Mouse (Mus musculus): ENCODE results near the gene Stab2.
A peak's percentile ranks its signal among the peaks of the same experiment; 100 is the strongest.

The Stab2 gene

DNA sequence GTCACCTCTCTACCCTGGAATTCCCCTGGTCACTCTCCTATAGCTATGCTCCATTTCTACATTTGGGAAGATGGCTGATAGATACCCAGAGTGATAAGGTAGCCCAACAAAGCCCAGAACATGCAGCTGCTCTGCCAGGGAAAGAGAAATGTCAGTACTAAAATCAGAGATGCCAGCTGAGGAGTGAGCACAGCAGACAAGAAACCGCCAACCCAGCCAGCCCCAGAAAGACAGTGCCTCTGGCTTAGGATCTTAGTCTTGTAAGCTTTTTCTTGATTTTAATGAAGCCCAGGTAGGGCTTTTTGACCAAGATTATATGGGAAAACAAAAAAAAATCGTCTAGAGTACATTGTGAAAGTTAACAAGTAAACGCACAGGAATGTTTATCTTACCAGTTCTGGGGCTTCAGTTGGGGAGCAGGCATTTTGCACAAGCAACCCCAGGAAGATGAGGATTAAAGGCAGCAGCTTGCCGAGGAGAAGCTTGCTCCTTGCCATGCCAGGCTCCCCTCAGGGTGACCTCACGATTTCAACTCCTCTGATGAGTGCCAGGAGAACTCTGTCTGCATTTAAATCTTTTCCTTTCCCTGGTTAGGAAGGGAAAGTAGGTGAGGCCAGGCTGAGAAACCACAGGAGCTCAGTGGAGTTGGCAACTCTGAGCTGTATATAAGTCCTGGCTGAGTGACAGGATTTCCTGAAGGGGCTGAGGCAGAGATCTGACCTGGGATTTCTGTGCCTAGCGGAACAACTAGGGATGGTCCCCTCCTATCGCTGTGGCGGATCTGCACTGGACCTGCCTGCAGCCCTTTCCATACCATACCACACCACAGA is at the start of gene Stab2:
Gene Stab2, minus strand, starts transcription at position 641 of the 830 bp plus-strand sequence.
- no peak for DNase-seq

DNA sequence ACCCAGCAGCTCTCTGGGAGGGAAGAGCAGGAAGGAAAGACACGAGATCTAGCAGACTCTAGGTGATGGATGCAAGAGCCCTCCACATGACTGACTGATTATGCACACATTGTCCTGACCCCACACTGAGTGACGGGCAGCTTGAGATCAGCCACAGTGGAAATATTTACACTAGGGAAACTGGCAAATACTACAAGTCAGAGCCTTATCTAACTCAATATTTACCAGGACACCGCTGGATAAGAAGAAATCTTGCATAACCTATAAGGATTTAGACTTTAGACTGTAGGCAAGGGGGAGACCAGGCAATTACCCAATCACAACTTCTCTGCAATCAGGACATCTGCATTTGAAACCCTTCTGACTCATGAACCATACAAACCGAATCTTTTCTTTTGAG is 43.9 kb upstream of the Stab2 start:
- DNase-seq = no peak

DNA sequence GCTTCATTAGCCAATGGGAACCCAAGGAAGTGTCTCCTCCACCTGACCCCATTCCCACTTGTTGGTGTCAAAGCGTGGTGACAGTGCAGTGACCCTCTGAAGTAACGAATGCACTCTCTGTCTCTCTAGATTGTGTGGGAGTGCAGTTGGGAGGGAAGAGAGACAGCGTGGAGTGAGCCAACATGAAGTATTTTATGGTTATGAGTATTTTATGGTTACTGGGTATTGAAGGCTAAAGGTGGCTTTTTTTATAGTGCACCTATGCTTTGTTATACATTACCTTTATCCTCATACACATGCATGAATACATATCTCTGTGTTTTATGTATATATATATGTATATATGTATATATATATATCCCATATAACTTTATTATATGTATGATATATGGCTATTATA is 41.4 kb upstream of the Stab2 start:
- DNase-seq = no peak

DNA sequence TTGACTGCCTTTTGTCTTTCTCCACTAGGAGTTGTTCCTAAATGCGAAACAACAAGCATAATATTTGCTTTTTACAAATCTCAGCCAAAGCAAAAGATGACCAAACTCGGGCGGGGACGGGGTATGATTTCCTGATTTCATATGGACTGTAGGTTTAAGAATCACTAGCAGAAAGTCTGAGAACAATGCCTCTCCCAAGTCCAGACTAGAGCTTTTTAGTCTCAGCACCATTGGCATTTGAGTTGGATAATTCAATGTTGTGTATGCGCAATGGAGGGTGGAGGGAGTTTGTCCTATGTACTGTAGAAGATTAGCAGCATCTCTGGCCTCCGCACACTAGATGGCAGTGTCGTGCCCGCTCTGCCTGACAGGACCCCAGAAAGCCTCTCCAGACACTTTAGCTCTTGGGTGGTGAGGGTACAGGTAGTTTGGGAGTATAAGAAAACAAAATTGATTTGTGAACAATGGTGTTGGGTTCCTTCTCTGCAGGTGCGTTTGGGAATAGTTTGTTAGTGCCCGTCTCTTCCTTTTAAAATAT is 39.2 kb upstream of the Stab2 start:
- DNase-seq = no peak

- no peak for DNase-seq
Observed at GRCm38 (mm10) chr10:87046469-87046868, 38.6 kb upstream of the Stab2 start.

- DNase-seq = no peak
Observed at GRCm38 (mm10) chr10:87045273-87045672, 37.4 kb upstream of the Stab2 start.

DNA sequence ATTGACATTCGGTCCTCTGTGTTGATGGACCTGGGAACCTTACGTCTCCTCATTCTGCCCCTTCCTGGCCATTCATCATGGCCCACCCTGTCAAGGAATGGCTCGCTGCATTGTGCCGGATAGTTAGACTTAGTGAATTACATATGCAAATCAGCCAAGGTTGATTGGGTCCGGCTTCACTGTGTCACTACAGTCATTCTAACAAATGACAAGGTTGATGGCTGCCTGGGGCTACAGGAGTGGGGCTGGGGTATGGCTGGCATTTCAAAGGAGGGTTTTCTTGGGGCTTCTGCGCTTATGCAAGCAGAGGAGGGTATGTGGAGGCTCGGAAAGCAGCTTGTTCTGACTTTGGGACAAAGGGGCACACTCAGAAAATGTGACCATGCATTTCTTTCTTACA is 33.4 kb upstream of the Stab2 start:
- no peak for DNase-seq

GRCm38 (mm10) chr10:87039800-87040199 is 32.0 kb upstream of the Stab2 start:
- no peak for DNase-seq

DNA sequence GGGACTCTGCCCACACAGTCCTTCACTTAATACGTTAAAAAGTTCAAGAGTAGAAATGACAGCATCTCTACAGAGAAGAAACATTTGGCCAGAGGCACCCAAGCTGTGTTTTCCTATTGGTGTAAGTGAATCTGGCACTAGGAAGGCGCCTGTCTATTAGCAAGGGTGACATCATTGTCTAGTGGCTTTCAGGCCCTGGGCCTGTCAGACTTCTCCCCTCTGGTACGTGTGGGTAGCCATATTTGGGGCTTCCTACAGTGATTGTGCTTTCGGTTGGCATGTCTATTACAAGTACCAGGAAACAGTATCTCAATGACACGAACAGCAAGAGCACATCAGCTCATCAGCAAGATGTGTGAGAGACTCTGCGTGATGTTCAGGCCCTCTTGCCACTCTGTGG is 31.5 kb upstream of the Stab2 start:
- no peak for DNase-seq

GRCm38 (mm10) chr10:87037062-87037461 is 29.2 kb upstream of the Stab2 start:
- DNase-seq = no peak

GRCm38 (mm10) chr10:87036271-87036703 is 28.5 kb upstream of the Stab2 start:
- DNase-seq = no peak

GRCm38 (mm10) chr10:87035866-87036265 is 28.0 kb upstream of the Stab2 start:
- DNase-seq = no peak

DNA sequence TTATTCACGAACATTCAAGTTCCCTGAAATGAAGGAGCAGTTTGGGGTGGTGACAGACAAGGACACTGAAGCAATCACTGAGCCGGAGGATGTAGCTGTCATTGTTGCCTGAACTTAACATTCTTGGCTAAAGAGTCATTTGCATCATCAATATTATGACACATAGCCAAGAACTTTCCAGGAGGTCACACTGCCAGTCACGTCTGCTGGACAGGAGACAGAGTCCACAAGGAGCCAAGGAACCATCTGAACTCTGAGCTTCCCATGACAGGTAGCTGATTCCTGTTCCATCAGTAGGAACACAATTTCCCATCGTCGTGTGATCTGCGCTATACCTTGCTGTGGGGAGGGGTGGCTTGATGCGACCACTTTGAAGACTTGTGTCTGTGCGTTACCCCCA is 24.9 kb upstream of the Stab2 start:
- no peak for DNase-seq

DNA sequence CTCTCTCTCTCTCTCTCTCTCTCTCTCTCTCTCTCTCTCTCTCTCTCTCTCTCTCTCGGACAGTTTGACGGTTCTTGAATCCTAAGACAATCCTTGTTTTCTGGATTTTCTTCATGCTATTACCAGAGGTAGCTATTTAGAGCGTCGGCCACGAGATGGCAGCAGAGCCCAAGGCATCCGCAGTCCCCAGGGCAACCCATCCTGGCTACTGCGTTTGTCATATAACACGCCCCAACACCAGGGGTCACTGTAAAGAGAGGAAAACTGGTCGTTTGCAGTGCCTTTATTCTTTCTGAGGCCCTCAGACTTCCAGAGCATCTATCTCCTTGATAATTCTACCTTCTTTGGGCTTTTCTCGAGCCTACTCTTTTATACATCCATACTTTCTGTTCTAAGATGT is 17.1 kb upstream of the Stab2 start:
- peak; percentile 65 for DNase-seq

DNA sequence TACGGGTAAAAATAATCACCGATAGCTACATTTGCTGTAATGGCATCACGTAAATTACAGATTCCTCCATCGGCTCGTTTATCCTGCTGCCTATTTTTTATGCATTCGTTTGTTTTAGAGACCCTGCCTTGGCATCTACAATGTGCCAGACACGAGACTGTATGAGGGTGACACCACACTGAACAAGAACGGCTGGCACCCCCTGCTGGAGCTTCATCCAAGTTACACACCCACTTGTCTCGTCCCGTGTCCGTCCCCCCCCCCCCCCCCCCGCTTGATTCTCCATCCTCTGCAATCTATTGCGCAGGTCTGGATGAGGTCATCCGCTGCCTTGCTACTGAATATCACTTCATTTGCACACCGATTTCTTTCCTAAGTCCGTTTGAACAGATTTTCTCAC is 12.9 kb upstream of the Stab2 start:
- DNase-seq = peak; percentile 12

DNA sequence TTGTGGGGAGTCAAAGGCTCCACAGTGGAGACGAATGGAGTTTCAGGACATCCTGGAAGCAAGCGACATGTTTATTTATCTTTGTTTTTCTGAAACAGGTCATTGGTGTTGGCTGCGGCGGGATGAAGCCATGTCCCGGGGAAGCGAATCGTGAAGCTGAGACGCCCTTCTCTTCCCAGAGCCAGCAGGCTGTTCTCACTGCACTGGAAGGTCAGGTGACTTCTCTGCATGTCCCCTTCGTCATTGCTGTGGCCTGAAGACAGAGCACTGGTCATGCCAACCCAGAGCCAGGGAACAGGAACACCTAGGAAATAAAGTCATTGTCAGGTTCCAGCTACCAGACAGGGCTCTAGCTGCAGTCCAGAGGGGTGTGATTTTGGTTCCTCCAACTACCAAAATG is 11.1 kb upstream of the Stab2 start:
- DNase-seq = no peak

- DNase-seq = no peak
Observed at GRCm38 (mm10) chr10:87016151-87016692, 8.4 kb upstream of the Stab2 start.

DNA sequence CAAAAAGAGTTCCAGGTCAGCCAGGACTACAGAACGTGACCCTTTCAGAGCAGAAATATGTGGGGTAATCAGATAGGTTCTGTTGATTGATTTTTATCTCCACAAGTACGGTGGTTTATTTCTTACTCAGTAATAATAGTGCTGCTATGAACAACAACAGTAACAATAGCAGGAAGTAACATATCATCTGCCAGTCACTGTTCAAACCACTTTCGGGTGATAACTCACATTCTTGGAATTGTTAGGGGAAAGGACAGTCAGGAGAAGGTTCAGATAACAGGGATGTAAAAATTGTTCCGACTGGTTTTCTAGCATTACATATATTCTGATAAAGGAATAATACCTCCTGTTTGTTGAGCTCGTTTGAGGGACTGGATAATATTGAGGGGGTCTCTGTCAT is 7.6 kb upstream of the Stab2 start:
- DNase-seq = no peak

GRCm38 (mm10) chr10:87014391-87014965 is 6.7 kb upstream of the Stab2 start:
- DNase-seq = no peak

GRCm38 (mm10) chr10:87012087-87012486 is 4.3 kb upstream of the Stab2 start:
- DNase-seq = no peak

DNA sequence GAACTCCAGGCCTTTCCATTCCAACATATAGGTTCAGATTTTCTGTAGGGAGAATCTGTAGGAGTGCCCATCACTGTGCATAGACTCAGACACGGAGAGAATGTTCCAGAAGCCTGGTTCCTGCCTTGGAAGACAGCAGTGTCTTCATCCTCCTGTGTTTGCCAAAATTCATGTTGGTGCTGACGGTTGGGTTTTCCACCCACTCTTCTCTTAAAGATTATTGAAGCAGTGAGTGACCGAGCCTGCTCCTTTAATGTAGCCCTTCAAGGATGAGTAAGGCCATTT is 332 bp upstream of the Stab2 start:
- DNase-seq = no peak

- DNase-seq = no peak
Observed at GRCm38 (mm10) chr10:86992238-86992976, 15.4 kb downstream of the Stab2 start.

GRCm38 (mm10) chr10:86990666-86991065 is 17.2 kb downstream of the Stab2 start:
- DNase-seq = no peak

DNA sequence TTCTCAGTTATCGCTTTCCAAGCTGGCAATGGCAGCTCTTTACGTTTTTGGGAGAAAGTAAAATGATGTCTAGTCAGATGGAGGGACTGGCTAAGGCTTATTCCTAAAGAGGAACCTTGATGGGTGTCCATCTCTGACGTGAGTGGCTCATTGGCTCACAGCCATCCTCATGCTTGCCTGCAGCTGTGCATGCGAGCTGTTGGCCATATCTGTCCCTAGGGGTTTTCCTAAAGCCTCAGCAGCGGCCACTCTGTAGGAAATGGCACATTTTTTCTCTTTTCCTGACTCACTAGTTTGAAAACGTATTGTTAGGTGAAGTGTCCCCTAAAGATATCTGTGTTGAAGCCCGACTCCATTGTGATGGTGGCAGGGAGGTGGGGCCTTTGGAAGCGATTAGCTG is 18.0 kb downstream of the Stab2 start:
- DNase-seq = no peak

All from kidney, adult 18-20 months (tissue).